Mouse (Mus musculus): ENCODE data around the gene Insyn1. TPM values are rescaled to one million over a fixed set of nuclear protein-coding genes. Genes with fewer than 3 reads are reported as not detected.

Insyn1 gene
- polyA plus RNA-seq, 1 experiment from 2014 or later, result 7.9 TPM

GRCm38 (mm10) chr9:58495035-58495434 is 6.6 kb downstream of the Insyn1 start:
- H3K27me3 ChIP-seq, result peaks cover 14% of the 10 kb centered on the region
- H3K4me1 ChIP-seq (replicated peaks), result peaks cover 64% of the 10 kb centered on the region
- ATAC-seq (ENCODE audit: low read depth), result no peak
- H3K9ac ChIP-seq, result no peak overlapping the region
- H3K9me3 ChIP-seq, result no peaks in the 10 kb centered on the region
- H3K4me3 ChIP-seq, result no peak overlapping the region
- peaks cover 30% of the 10 kb centered on the region for H3K36me3 ChIP-seq
- no peak overlapping the region for H3K4me2 ChIP-seq
- 73% methylated on average over 2 of the region's 2 CpGs for WGBS
- H3K27ac ChIP-seq (replicated peaks), result no peak overlapping the region

- Histone ChIP-seq H3K4me2 (no peak overlapping the region), H3K27me3 (no peaks in the 10 kb centered on the region), H3K4me1 (replicated peaks) (peaks cover 48% of the 10 kb centered on the region), H3K36me3 (peaks cover 24% of the 10 kb centered on the region; the same call in 1 of the 2 replicates), H3K27ac (replicated peaks) (no peak overlapping the region), H3K9ac (no peak overlapping the region), H3K4me3 (no peak overlapping the region), H3K9me3 (no peaks in the 10 kb centered on the region)
- ATAC-seq (ENCODE audit: low read depth), result no peak
- 17% methylated on average over 4 of the region's 4 CpGs for WGBS
These were observed 8.2 kb downstream of the Insyn1 start for GRCm38 (mm10) chr9:58496470-58497182.

- Histone ChIP-seq H3K4me1 (replicated peaks) (peaks cover 41% of the 10 kb centered on the region), H3K4me3 (no peak overlapping the region), H3K9me3 (no peaks in the 10 kb centered on the region), H3K9ac (no peak overlapping the region), H3K27ac (replicated peaks) (no peak overlapping the region), H3K36me3 (peaks cover 13% of the 10 kb centered on the region; the same call in 1 of the 2 replicates), H3K4me2 (no peak overlapping the region), H3K27me3 (no peaks in the 10 kb centered on the region)
- WGBS, result 8% methylated on average over 4 of the region's 4 CpGs
- no peak for ATAC-seq (ENCODE audit: low read depth)
These were observed 9.5 kb downstream of the Insyn1 start for GRCm38 (mm10) chr9:58497942-58498341.

GRCm38 (mm10) chr9:58500946-58501345 is 12.5 kb downstream of the Insyn1 start:
- Histone ChIP-seq H3K9ac (no peak overlapping the region), H3K36me3 (peaks cover 7% of the 10 kb centered on the region; the same call in 1 of the 2 replicates), H3K27me3 (no peaks in the 10 kb centered on the region), H3K9me3 (no peaks in the 10 kb centered on the region), H3K4me1 (replicated peaks) (peaks cover 18% of the 10 kb centered on the region), H3K27ac (replicated peaks) (no peak overlapping the region), H3K4me3 (no peak overlapping the region), H3K4me2 (no peak overlapping the region)
- ATAC-seq (ENCODE audit: low read depth), result no peak
- WGBS, result 85% methylated on average over 5 of the region's 5 CpGs

GRCm38 (mm10) chr9:58507216-58508005 is 19.0 kb downstream of the Insyn1 start:
- Histone ChIP-seq H3K9ac (no peak overlapping the region), H3K27me3 (no peaks in the 10 kb centered on the region), H3K4me1 (replicated peaks) (no peaks in the 10 kb centered on the region), H3K4me2 (no peak overlapping the region), H3K9me3 (no peaks in the 10 kb centered on the region), H3K4me3 (no peak overlapping the region), H3K36me3 (no peaks in the 10 kb centered on the region), H3K27ac (replicated peaks) (no peak overlapping the region)
- no peak for ATAC-seq (ENCODE audit: low read depth)
- WGBS, result 76% methylated on average over 8 of the region's 8 CpGs

- Histone ChIP-seq H3K4me1 (replicated peaks) (peaks cover 12% of the 10 kb centered on the region; the same call in 1 of the 2 replicates), H3K9me3 (no peaks in the 10 kb centered on the region), H3K27me3 (no peaks in the 10 kb centered on the region), H3K36me3 (no peaks in the 10 kb centered on the region), H3K4me3 (no peak overlapping the region), H3K4me2 (no peak overlapping the region), H3K9ac (no peak overlapping the region), H3K27ac (replicated peaks) (no peak overlapping the region)
- ATAC-seq (ENCODE audit: low read depth), result no peak
- 93% methylated on average over 5 of the region's 5 CpGs for WGBS
These were observed 22.0 kb downstream of the Insyn1 start for GRCm38 (mm10) chr9:58510452-58510851.

DNA sequence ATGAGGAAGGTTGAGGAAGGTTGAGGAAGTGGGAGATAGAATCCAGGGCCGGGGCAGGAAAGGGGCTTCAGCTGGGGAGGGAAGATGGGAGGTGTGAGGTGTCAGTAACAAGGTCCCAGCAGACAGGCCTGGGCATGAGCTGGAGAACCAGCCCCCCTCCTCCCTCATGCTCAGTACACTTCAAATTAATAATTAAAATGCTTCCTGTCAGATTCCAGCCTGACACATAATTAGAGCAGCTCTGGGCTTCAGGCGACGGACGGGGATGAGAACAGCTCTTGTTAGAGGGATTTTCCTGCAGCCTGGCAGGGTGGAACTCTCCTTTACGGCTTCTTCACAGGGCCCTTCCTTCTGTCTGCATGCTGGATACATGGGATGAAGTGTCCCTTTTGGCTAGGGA is 25.3 kb downstream of the Insyn1 start:
- Histone ChIP-seq H3K27me3 (no peaks in the 10 kb centered on the region), H3K36me3 (no peaks in the 10 kb centered on the region), H3K27ac (replicated peaks) (peak overlapping the region; percentile 23; the same call in 1 of the 2 replicates), H3K9ac (no peak overlapping the region), H3K9me3 (no peaks in the 10 kb centered on the region), H3K4me3 (no peak overlapping the region), H3K4me1 (replicated peaks) (peaks cover 23% of the 10 kb centered on the region; the same call in 1 of the 2 replicates), H3K4me2 (no peak overlapping the region)
- 50% methylated on average over 5 of the region's 5 CpGs for WGBS
- peak; percentile 36; the same call in 1 of the 2 replicates for ATAC-seq (ENCODE audit: low read depth)

DNA sequence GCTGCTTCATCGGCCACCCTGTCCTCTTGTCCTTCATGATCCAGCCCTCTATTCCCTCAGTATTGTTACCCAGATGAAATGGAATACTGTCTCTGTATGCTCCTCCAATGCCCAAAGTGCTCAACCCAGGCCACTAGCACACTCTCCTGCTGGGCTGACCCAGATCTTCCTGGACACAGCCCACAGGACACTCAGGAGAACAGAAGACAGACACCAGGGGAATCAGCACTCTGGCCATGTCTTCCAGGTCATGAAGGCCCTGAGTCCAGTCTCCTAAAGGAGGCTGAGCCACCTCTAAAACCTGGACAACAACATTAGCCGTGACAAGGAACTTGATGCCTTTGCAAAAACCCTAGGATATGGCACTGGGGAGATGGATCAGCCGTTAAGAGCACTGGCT is 28.1 kb downstream of the Insyn1 start:
- no peaks in the 10 kb centered on the region for H3K27me3 ChIP-seq
- no peak overlapping the region for H3K4me2 ChIP-seq
- H3K36me3 ChIP-seq, result no peaks in the 10 kb centered on the region
- H3K27ac ChIP-seq (replicated peaks), result no peak overlapping the region
- no peak for ATAC-seq (ENCODE audit: low read depth)
- H3K4me3 ChIP-seq, result no peak overlapping the region
- WGBS, result 85% methylated on average over 3 of the region's 3 CpGs
- peaks cover 28% of the 10 kb centered on the region; the same call in 1 of the 2 replicates for H3K4me1 ChIP-seq (replicated peaks)
- no peaks in the 10 kb centered on the region for H3K9me3 ChIP-seq
- no peak overlapping the region for H3K9ac ChIP-seq

DNA sequence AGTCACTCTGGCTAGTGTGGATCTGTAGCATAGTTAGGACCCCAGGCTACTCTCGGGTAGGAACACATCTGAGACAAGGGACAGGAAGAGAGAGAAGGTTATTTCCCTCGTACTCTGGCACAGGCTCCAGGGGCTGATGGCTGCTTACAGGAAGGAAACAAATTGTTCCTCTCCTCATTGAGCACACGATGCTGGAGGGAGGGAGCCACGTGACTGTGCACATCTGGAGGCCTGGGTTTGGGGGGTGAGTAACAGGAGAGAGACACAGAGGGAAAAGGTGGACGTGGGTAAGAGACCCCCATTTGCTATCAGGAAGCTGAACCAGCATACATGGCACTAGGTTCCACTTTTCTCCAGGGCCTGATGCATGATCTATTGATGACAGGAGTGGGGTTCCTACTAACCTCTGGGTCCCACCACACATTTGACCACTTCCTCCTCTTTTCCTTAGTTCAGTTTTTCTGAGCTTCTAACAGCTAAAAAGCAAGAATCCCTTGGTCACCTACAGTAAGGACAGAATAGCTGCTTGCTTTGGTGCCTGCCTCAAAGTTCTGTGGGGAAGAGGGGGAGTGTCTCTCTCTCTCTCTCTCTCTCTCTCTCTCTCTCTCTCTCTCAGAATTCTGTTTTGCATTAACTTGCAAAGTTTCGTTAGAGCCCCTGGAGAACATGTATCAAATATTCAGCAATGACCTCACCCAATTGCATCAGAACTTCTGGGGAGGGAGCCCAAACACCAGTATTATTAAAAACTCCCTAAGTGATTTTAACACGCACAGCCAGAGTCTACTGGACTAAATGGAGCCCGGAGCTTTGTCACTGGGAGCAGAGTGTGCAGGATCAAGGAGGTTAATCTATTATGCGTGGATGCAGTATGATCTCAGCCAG is 29.7 kb downstream of the Insyn1 start:
- H3K4me3 ChIP-seq, result no peak overlapping the region
- ATAC-seq (ENCODE audit: low read depth), result no peak
- no peak overlapping the region for H3K27ac ChIP-seq (replicated peaks)
- H3K36me3 ChIP-seq, result no peaks in the 10 kb centered on the region
- 53% methylated on average over 9 of the region's 9 CpGs for WGBS
- H3K4me1 ChIP-seq (replicated peaks), result peaks cover 28% of the 10 kb centered on the region; the same call in 1 of the 2 replicates
- H3K27me3 ChIP-seq, result no peaks in the 10 kb centered on the region
- H3K9me3 ChIP-seq, result no peaks in the 10 kb centered on the region
- no peak overlapping the region for H3K4me2 ChIP-seq
- no peak overlapping the region for H3K9ac ChIP-seq

GRCm38 (mm10) chr9:58519953-58520352 is 31.6 kb downstream of the Insyn1 start:
- Histone ChIP-seq H3K4me2 (no peak overlapping the region), H3K9me3 (no peaks in the 10 kb centered on the region)
- WGBS, result 83% methylated on average over 3 of the region's 3 CpGs

GRCm38 (mm10) chr9:58520816-58521581 is 32.6 kb downstream of the Insyn1 start:
- Histone ChIP-seq H3K4me3 (no peak overlapping the region), H3K9me3 (no peaks in the 10 kb centered on the region), H3K4me2 (no peak overlapping the region), H3K36me3 (peaks cover 21% of the 10 kb centered on the region), H3K27ac (replicated peaks) (no peak overlapping the region), H3K9ac (no peak overlapping the region), H3K27me3 (no peaks in the 10 kb centered on the region), H3K4me1 (replicated peaks) (peaks cover 16% of the 10 kb centered on the region; the same call in 1 of the 2 replicates)
- no peak for ATAC-seq (ENCODE audit: low read depth)
- WGBS, result 68% methylated on average over 5 of the region's 5 CpGs

More at GRCm38 (mm10) chr9:58519953-58520352, 31.6 kb downstream of the Insyn1 start:
- no peak for ATAC-seq (ENCODE audit: low read depth)
- no peaks in the 10 kb centered on the region for H3K27me3 ChIP-seq
- no peak overlapping the region for H3K27ac ChIP-seq (replicated peaks)
- H3K4me3 ChIP-seq, result no peak overlapping the region
- peaks cover 10% of the 10 kb centered on the region for H3K36me3 ChIP-seq
- peaks cover 19% of the 10 kb centered on the region; the same call in 1 of the 2 replicates for H3K4me1 ChIP-seq (replicated peaks)
- H3K9ac ChIP-seq, result no peak overlapping the region
